Mouse (Mus musculus) lung, postnatal 0 days (tissue): ENCODE results near the gene Rpl28. TPM values are rescaled to one million over a fixed set of nuclear protein-coding genes. Genes with fewer than 3 reads are reported as not detected.

Experiments used
- ATAC-seq: fragments of 200-750 bp; cut with Nextera tagmentation; 2 replicates; pipeline ENCODE4 v1.8.0; 2017; ENCODE audit warnings: moderate library complexity
- DNase-seq: peaks from one replicate; pipeline ENCODE4 v3.0.0-alpha.2; 2016; ENCODE audit warnings: low spot score
- H3K27ac ChIP-seq: fragments of 300-500 bp; sonication (generic); 2 replicates; pipeline ENCODE4 v1.5.1; 2014; ENCODE audit warnings: antibody characterized with exemption, mild to moderate bottlenecking, low read length, mixed read lengths
- H3K27me3 ChIP-seq: fragments of 300-500 bp; sonication (generic); replicated peaks from 2 replicates; pipeline ENCODE4 v1.6.1; 2014; ENCODE audit warnings: low read length, mixed read lengths; ENCODE audit not compliant: insufficient read depth
- H3K36me3 ChIP-seq: fragments of 300-500 bp; sonication (generic); 2 replicates; pipeline ENCODE4 v1.6.1; 2014; ENCODE audit warnings: low read length, mixed read lengths; ENCODE audit not compliant: insufficient read depth
- H3K4me1 ChIP-seq: fragments of 300-500 bp; sonication (generic); 2 replicates; pipeline ENCODE4 v1.6.1; 2014; ENCODE audit warnings: antibody characterized with exemption, low read depth, low read length, mixed read lengths; ENCODE audit not compliant: insufficient read depth
- H3K4me2 ChIP-seq: fragments of 300-500 bp; sonication (generic); replicated peaks from 2 replicates; pipeline ENCODE4 v1.6.1; 2014; ENCODE audit warnings: low read depth, mild to moderate bottlenecking, low read length, moderate library complexity, mixed read lengths
- H3K4me3 ChIP-seq: fragments of 300-500 bp; sonication (generic); 2 replicates; pipeline ENCODE4 v1.5.1; 2014; ENCODE audit warnings: low read depth, low read length
- H3K9ac ChIP-seq: fragments of 300-500 bp; sonication (generic); replicated peaks from 2 replicates; pipeline ENCODE4 v1.6.1; 2014; ENCODE audit warnings: low read depth, mild to moderate bottlenecking
- H3K9me3 ChIP-seq: fragments of 300-500 bp; sonication (generic); 2 replicates; pipeline ENCODE4 v1.6.1; 2016; ENCODE audit warnings: low read length, mixed read lengths
- CTCF ChIP-seq: IDR thresholded peaks from 2 replicates; pipeline ENCODE4 v1.5.1; 2016; ENCODE audit warnings: antibody characterized with exemption, mild to moderate bottlenecking
- EP300 ChIP-seq: IDR thresholded peaks from 2 replicates; pipeline ENCODE4 v1.6.1; 2016; ENCODE audit warnings: antibody characterized with exemption, mild to moderate bottlenecking, control low read depth
- WGBS: fragments of 180-500 bp; shearing (Covaris S2); extraction: QIAGEN DNeasy Blood & Tissue Kit; methylation state at CpG from one replicate; pipeline ENCODE4 v1.1.7; 2014; 5-methylcytosine and 5-hydroxymethylcytosine counted together
- polyA plus RNA-seq: library from polyadenylated mRNA; unstranded; fragments of >200 nt; fragmentation: Nextera tagmentation; extraction: Ambion mirVana; gene quantifications from 2 replicates; pipeline ENCODE4 v1.2.1, GENCODE M21; 2015

Gene Rpl28
- 282 and 294 TPM in 2 replicates for polyA plus RNA-seq

GRCm38 (mm10) chr7:4792278-4793212 is at the start of gene Rpl28:
Gene Rpl28, plus strand, starts transcription at chr7:4792874.
- peak; percentile 92 for ATAC-seq
- whole genome bisulfite sequencing: under 1% methylated on average over 47 of the region's 54 CpGs
- H3K9me3 ChIP-seq: no peaks in the 10 kb centered on the region

GRCm38 (mm10) chr7:4743354-4743753 is 49.3 kb upstream of the Rpl28 start:
- H3K36me3 ChIP-seq: no peaks in the 10 kb centered on the region; the same call in 1 of the 2 replicates
- no peak overlapping the region; the same call in 1 of the 2 replicates for H3K27ac ChIP-seq
- peaks cover 9% of the 10 kb centered on the region; the same call in 1 of the 2 replicates for H3K4me1 ChIP-seq
- no peaks in the 10 kb centered on the region for H3K27me3 ChIP-seq
- H3K9me3 ChIP-seq: no peaks in the 10 kb centered on the region
- no peak for ATAC-seq
- DNase-seq: peak; percentile 83
- 53% methylated on average over 2 of the region's 2 CpGs for WGBS
- H3K9ac ChIP-seq: no peak overlapping the region
- TF ChIP-seq CTCF: no peak
- TF ChIP-seq EP300: 0 out of 2 replicates have a peak, but pooled peaks have one; percentile 20
- H3K4me3 ChIP-seq: no peak overlapping the region
- H3K4me2 ChIP-seq: no peak overlapping the region

More at GRCm38 (mm10) chr7:4792278-4793212, at the start of gene Rpl28:
- Histone ChIP-seq H3K36me3 (peaks cover 4% of the 10 kb centered on the region; the same call in 1 of the 2 replicates), H3K9ac (peak within 1 kb of the TSS; percentile 83), H3K4me2 (peak within 1 kb of the TSS; percentile 72), H3K4me1 (0 out of 2 replicates have a peak, but pooled peaks cover 7% of the 10 kb centered on the region), H3K27ac (peak within 1 kb of the TSS; percentile 91), H3K4me3 (peak within 1 kb of the TSS; percentile 73), H3K27me3 (no peaks in the 10 kb centered on the region)
- DNase-seq: peak; percentile 100
- TF ChIP-seq EP300: peak; percentile 43; the same call in 1 of the 2 replicates
- no peak for TF ChIP-seq CTCF

- Histone ChIP-seq H3K27ac (no peak overlapping the region), H3K4me2 (no peak overlapping the region), H3K9ac (no peak overlapping the region), H3K27me3 (no peaks in the 10 kb centered on the region), H3K36me3 (no peaks in the 10 kb centered on the region; the same call in 1 of the 2 replicates), H3K4me1 (peaks cover 5% of the 10 kb centered on the region; the same call in 1 of the 2 replicates), H3K4me3 (no peak overlapping the region), H3K9me3 (no peaks in the 10 kb centered on the region)
- WGBS: 98% methylated on average over 5 of the region's 6 CpGs
- TF ChIP-seq CTCF (no peak), EP300 (no peak)
- ATAC-seq (no peak), DNase-seq (no peak)
Measured at GRCm38 (mm10) chr7:4744886-4745285, 47.8 kb upstream of the Rpl28 start.

- no peak overlapping the region for H3K4me2 ChIP-seq
- H3K9me3 ChIP-seq: no peaks in the 10 kb centered on the region
- H3K9ac ChIP-seq: no peak overlapping the region
- no peaks in the 10 kb centered on the region; the same call in 1 of the 2 replicates for H3K36me3 ChIP-seq
- WGBS: 89% methylated on average over 22 of the region's 22 CpGs
- H3K27ac ChIP-seq: no peak overlapping the region
- ATAC-seq (no peak), DNase-seq (no peak)
- TF ChIP-seq EP300 (no peak), CTCF (no peak)
- no peaks in the 10 kb centered on the region for H3K27me3 ChIP-seq
- H3K4me1 ChIP-seq: no peaks in the 10 kb centered on the region
- no peak overlapping the region for H3K4me3 ChIP-seq
Measured at GRCm38 (mm10) chr7:4746326-4746980, 46.2 kb upstream of the Rpl28 start.

- 67% methylated on average over 9 of the region's 9 CpGs for WGBS
- peaks cover 6% of the 10 kb centered on the region; the same call in 1 of the 2 replicates for H3K4me1 ChIP-seq
- ATAC-seq: no peak
- H3K27me3 ChIP-seq: no peaks in the 10 kb centered on the region
- H3K9me3 ChIP-seq: no peaks in the 10 kb centered on the region
- H3K27ac ChIP-seq: no peak overlapping the region
- H3K9ac ChIP-seq: no peak overlapping the region
- TF ChIP-seq EP300 (no peak), CTCF (no peak)
- H3K36me3 ChIP-seq: no peaks in the 10 kb centered on the region; the same call in 1 of the 2 replicates
- DNase-seq: no peak
- H3K4me3 ChIP-seq: no peak overlapping the region
- H3K4me2 ChIP-seq: no peak overlapping the region
Measured at GRCm38 (mm10) chr7:4747156-4747899, 45.3 kb upstream of the Rpl28 start.
